Mouse (Mus musculus): ENCODE data around the gene Chst11. TPM values are rescaled to one million over a fixed set of nuclear protein-coding genes. Genes with fewer than 3 reads are reported as not detected.

Chst11 gene
- polyA plus RNA-seq, 1 experiment from 2014 or later: 2.9 TPM

DNA sequence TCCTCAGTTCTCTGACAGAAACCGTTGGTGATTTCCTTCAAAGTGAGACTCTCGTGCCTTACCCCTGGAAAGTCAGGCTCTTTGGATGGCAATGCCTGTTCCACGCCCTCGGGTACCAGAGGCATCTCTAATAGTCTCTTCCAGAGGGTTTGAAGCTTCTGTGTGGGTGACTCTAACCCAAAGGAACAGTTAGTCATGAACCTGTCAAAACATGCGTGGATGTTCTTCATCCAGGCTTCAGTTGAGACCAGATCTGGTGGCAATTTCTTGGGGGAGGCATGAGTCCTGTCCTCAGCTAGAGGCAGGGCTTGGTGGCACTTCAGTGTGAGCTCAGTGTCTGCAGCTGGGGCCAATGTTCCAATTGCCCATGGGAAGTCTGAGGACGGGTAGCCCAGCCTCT lies 80.9 kb downstream of the Chst11 start:
- H3K9me3 ChIP-seq: no peaks in the 10 kb centered on the region
- no peaks in the 10 kb centered on the region; the same call in 1 of the 2 replicates for H3K4me1 ChIP-seq (replicated peaks)
- H3K36me3 ChIP-seq: no peaks in the 10 kb centered on the region
- no peak overlapping the region for H3K27ac ChIP-seq
- H3K4me2 ChIP-seq (replicated peaks): no peak overlapping the region
- no peaks in the 10 kb centered on the region for H3K27me3 ChIP-seq
- H3K4me3 ChIP-seq (replicated peaks): no peak overlapping the region
- ATAC-seq: no peak
- no peak overlapping the region for H3K9ac ChIP-seq (replicated peaks)
- 82% methylated on average over 6 of the region's 6 CpGs for WGBS

DNA sequence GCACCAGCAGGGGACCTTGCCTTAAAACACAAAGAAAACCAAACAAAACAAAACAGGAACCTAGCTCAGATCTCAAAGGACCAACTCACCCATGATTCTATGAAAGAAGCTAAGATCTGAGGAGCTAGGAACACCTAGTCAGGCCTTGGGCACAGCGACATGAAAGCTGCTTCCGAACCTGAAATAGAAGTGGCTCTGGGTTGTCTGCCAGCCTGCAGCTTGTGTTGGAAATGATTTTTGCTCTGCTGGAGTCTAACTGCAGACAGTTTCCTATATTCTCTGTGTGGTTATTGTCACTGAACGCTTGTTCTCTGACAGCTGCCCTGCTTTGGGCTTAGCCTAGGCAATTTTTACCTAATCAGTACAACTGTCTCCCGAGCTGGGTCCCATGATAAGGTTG lies 82.0 kb downstream of the Chst11 start:
- Histone ChIP-seq H3K9me3 (no peaks in the 10 kb centered on the region), H3K36me3 (no peaks in the 10 kb centered on the region), H3K4me3 (replicated peaks) (no peak overlapping the region), H3K4me1 (replicated peaks) (no peaks in the 10 kb centered on the region; the same call in 1 of the 2 replicates), H3K4me2 (replicated peaks) (no peak overlapping the region), H3K9ac (replicated peaks) (no peak overlapping the region), H3K27ac (no peak overlapping the region), H3K27me3 (no peaks in the 10 kb centered on the region)
- ATAC-seq: no peak
- WGBS: 78% methylated on average over 4 of the region's 4 CpGs

DNA sequence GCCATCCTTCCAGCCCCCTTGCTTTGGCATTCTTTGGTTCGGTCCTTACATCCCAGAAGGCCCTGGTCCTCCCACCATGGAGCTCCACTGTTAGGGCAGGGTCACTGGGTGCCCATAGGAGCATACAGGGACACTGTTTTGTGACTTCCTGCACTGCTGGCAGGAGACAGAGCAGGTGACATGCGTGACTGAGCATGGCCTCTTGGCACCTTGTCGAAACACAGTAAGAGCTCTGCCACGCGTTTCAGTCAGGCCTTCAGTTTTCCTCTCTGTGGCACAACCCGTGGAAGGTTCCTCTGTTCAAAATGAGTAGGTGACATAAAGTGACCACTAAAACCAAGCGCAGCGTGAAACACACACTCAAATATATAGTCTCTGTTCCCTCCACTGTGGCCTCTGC lies 83.2 kb downstream of the Chst11 start:
- no peak overlapping the region for H3K4me3 ChIP-seq (replicated peaks)
- no peaks in the 10 kb centered on the region for H3K27me3 ChIP-seq
- no peak for ATAC-seq
- H3K9me3 ChIP-seq: no peaks in the 10 kb centered on the region
- H3K4me2 ChIP-seq (replicated peaks): no peak overlapping the region
- H3K4me1 ChIP-seq (replicated peaks): no peaks in the 10 kb centered on the region; the same call in 1 of the 2 replicates
- H3K27ac ChIP-seq: no peak overlapping the region
- no peaks in the 10 kb centered on the region for H3K36me3 ChIP-seq
- 85% methylated on average over 8 of the region's 8 CpGs for WGBS
- H3K9ac ChIP-seq (replicated peaks): no peak overlapping the region

DNA sequence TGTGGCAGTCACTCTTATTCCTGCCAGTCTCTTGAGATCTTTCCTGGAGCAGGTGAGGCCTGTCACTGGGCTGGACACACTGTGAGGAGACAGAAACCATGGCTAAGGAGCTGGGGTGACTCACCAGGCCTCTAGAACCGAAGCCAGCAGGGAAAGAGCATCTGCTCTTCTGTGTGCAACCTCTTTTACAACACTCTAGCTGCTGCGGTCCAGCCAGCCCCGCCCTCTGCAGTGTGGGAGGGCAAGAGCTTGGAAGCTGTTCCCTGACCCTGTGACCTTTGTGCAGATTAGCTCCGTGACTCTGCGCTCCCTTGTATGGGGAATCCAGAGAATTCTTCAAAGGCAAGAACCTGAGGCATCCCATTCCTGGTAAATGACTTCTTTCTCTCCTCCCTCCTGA lies 84.5 kb downstream of the Chst11 start:
- H3K9ac ChIP-seq (replicated peaks): no peak overlapping the region
- no peaks in the 10 kb centered on the region for H3K36me3 ChIP-seq
- no peaks in the 10 kb centered on the region for H3K4me1 ChIP-seq (replicated peaks)
- no peaks in the 10 kb centered on the region for H3K9me3 ChIP-seq
- ATAC-seq: no peak
- H3K4me3 ChIP-seq (replicated peaks): no peak overlapping the region
- H3K27me3 ChIP-seq: no peaks in the 10 kb centered on the region
- 8% methylated on average over 5 of the region's 5 CpGs for WGBS
- H3K27ac ChIP-seq: no peak overlapping the region
- H3K4me2 ChIP-seq (replicated peaks): no peak overlapping the region

DNA sequence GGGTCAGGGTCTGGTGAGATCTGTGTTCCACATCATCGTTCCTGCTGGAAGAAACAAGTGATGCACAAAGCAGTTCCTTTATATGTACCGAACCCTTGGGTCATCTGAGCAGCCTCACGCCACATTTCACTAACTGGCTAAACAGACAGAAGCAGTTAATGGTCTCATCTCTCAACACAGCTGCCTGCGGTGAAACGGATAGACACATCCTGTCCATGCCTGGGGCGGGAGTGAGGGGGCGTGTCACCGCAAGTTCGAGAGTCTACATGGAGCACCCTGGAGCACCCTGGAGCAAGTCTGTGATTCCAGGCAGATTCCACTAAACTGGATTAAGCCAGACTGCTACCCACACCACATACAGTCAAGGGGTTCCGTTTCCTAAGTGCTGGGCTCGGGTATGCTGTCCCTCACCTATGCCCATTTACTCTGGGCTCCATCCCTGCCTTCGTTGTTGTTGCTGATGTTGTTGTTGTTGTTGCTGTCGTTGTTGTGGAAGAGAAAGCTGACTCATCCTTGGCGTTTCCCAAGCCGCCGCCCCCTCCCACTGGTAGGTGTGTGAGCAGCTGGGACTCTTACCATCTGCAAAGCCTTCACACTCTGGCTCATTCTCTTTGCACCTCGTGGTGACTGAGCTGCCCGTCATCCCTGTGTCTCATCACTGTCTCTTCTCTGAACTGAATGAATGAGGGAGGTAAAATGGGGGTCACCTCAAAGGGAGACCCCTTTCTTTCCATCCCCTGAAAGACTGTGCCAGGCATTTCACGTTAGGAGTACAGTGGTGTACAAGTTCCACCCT lies 86.7 kb downstream of the Chst11 start:
- H3K4me1 ChIP-seq (replicated peaks): no peaks in the 10 kb centered on the region
- no peak overlapping the region for H3K4me2 ChIP-seq (replicated peaks)
- no peak overlapping the region for H3K4me3 ChIP-seq (replicated peaks)
- no peak overlapping the region for H3K9ac ChIP-seq (replicated peaks)
- ATAC-seq: no peak
- H3K27me3 ChIP-seq: no peaks in the 10 kb centered on the region
- H3K9me3 ChIP-seq: no peaks in the 10 kb centered on the region
- 81% methylated on average over 19 of the region's 19 CpGs for WGBS
- H3K27ac ChIP-seq: no peak overlapping the region
- H3K36me3 ChIP-seq: no peaks in the 10 kb centered on the region

DNA sequence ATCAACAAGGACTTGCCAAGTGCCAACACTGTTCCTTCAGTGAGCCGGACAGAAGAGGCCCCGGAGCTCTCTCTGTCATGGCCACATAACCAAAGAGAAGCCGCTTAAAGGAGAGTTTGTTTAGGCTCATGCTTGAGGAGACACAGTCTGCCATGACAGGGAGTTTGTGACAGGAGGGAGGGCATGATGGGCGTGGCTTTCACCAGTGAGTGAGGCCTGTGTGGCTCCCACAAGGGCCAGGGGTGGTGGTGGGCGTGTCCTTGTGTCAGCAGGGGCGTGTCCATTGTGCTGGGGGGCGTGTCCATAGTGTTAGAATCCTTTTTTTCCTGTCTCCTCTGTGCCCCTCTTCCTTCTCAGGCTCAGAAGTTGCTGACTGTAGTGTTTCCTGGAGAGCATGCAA lies 87.8 kb downstream of the Chst11 start:
- H3K9me3 ChIP-seq: no peaks in the 10 kb centered on the region
- no peak for ATAC-seq
- 56% methylated on average over 7 of the region's 7 CpGs for WGBS
- H3K4me3 ChIP-seq (replicated peaks): no peak overlapping the region
- no peaks in the 10 kb centered on the region for H3K36me3 ChIP-seq
- no peak overlapping the region for H3K4me2 ChIP-seq (replicated peaks)
- no peak overlapping the region for H3K27ac ChIP-seq
- no peaks in the 10 kb centered on the region for H3K27me3 ChIP-seq
- no peak overlapping the region for H3K9ac ChIP-seq (replicated peaks)
- no peaks in the 10 kb centered on the region for H3K4me1 ChIP-seq (replicated peaks)

DNA sequence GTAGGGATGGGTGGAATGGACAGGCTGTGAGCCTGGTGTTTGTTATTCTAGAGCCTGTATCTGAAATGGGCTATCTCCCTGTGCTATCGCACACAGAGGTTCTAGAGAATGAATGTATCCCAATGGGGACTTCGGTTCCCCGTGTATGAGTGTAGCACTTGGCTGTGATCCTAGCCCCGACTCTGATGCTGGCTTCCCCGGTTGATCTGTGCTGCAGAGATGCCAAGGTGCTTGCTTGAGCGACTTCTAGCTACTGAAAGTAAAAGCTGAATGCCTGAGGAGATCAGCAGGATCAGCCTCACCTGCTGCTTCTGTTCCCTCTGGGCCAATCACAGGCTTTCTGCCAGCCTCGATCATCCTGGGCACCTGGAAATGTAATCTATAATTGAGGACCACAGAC lies 91.5 kb downstream of the Chst11 start:
- Histone ChIP-seq H3K9me3 (no peaks in the 10 kb centered on the region), H3K27me3 (no peaks in the 10 kb centered on the region), H3K36me3 (no peaks in the 10 kb centered on the region), H3K27ac (no peak overlapping the region), H3K9ac (replicated peaks) (no peak overlapping the region), H3K4me3 (replicated peaks) (no peak overlapping the region), H3K4me1 (replicated peaks) (peaks cover 28% of the 10 kb centered on the region), H3K4me2 (replicated peaks) (no peak overlapping the region)
- no peak for ATAC-seq
- WGBS: 87% methylated on average over 7 of the region's 7 CpGs

DNA sequence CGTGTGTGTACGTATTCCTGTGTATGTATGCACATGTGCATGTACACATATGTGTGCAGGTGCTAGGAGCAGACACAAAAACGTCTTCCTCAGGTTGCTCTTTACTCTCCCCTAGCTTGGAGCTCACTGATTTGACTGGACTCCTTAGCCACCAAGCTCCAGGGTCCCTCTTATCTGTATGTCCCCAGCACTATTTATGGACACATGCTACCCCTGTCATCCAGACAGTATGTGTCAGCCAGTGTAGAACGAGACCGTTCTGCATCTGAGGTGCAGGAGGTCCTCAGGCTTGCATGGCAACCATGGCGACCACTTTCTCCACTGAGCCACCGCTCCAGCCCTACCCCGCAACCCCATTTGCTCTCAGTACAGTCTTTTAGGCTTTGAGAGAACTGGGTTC lies 93.4 kb downstream of the Chst11 start:
- WGBS: 84% methylated on average over 8 of the region's 8 CpGs
- Histone ChIP-seq H3K9me3 (no peaks in the 10 kb centered on the region), H3K4me3 (replicated peaks) (no peak overlapping the region), H3K9ac (replicated peaks) (no peak overlapping the region), H3K27ac (no peak overlapping the region), H3K4me1 (replicated peaks) (peaks cover 28% of the 10 kb centered on the region), H3K27me3 (no peaks in the 10 kb centered on the region), H3K36me3 (no peaks in the 10 kb centered on the region), H3K4me2 (replicated peaks) (no peak overlapping the region)
- ATAC-seq: 0 out of 2 replicates have a peak, but pooled peaks have one; percentile 22

DNA sequence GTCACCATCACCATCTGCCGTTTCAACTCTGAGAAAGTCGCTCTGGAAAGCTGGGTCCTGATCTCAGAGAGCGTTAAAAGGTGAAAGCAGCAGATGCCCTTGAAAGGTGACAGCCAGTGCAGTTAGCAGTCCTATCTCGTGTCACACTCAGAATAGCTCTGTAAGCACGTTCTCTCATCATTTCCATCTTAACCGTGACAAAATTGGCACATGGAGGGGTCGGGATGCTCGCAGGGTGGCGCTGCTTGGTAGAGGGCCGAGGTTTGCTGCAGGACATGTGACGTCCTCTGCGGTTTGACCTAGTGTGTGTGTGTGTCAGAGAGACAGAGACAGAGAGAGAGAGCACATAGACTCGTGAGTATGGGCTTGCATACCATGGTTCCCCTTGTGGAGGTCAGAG lies 94.5 kb downstream of the Chst11 start:
- Histone ChIP-seq H3K9me3 (no peaks in the 10 kb centered on the region), H3K4me1 (replicated peaks) (peaks cover 28% of the 10 kb centered on the region), H3K4me2 (replicated peaks) (no peak overlapping the region), H3K9ac (replicated peaks) (no peak overlapping the region), H3K27ac (no peak overlapping the region), H3K4me3 (replicated peaks) (no peak overlapping the region), H3K27me3 (no peaks in the 10 kb centered on the region), H3K36me3 (no peaks in the 10 kb centered on the region)
- whole genome bisulfite sequencing: 83% methylated on average over 13 of the region's 13 CpGs
- ATAC-seq: no peak

DNA sequence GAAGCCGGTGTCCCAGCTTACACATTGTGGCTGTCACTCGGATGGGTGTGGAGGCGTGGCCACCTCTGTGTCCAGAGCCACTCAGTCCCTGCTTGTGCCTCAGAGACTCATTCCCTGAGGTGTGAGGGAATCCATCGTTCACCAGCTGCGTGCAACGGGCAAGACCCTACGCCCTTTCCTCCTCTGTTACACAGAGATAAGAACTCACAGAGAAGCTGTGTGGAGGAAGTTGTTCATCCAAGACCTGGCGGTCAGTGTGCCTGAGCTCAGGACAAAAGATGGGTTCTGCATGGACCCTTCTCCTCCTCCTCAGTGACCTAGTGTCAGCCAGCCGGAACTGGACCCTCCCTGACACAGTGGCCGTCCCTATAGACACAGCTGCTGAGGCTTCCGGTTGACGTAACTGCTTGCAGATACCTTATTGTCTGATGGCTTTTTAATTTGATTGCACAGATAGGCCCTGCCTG lies 95.0 kb downstream of the Chst11 start:
- ATAC-seq: peak; percentile 58
- H3K9me3 ChIP-seq: no peaks in the 10 kb centered on the region

DNA sequence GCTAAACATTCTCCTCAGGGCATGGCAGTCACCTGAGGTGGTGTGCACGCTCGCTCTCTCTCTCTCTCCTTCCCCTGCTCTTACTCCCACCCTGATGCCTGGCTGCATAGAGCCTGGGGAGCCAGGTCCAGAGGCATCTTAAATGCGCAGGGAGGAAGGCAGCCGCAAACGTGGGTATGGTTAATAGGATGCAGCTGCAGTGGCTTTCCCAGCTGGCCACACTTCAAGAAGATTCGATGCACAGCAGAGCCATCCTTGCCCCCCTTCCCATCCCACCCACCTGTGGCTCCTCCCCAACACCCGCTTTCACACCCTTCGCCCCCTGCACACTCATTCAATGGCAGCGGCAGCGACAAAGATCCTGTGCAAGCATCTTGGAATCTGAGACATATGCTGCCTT lies 95.6 kb downstream of the Chst11 start:
- peaks cover 28% of the 10 kb centered on the region for H3K4me1 ChIP-seq (replicated peaks)
- no peaks in the 10 kb centered on the region for H3K36me3 ChIP-seq
- H3K4me3 ChIP-seq (replicated peaks): no peak overlapping the region
- peak; percentile 59 for ATAC-seq
- peak overlapping the region; percentile 54 for H3K27ac ChIP-seq
- H3K9me3 ChIP-seq: no peaks in the 10 kb centered on the region
- no peak overlapping the region; the same call in 1 of the 2 replicates for H3K9ac ChIP-seq (replicated peaks)
- no peaks in the 10 kb centered on the region for H3K27me3 ChIP-seq
- 35% methylated on average over 10 of the region's 10 CpGs for WGBS
- H3K4me2 ChIP-seq (replicated peaks): no peak overlapping the region

More for the DNA sequence above, 95.0 kb downstream of the Chst11 start:
- Histone ChIP-seq H3K4me3 (replicated peaks) (no peak overlapping the region), H3K27me3 (no peaks in the 10 kb centered on the region), H3K27ac (no peak overlapping the region), H3K4me1 (replicated peaks) (peaks cover 28% of the 10 kb centered on the region), H3K9ac (replicated peaks) (no peak overlapping the region), H3K4me2 (replicated peaks) (no peak overlapping the region), H3K36me3 (no peaks in the 10 kb centered on the region)
- 38% methylated on average over 12 of the region's 12 CpGs for WGBS

DNA sequence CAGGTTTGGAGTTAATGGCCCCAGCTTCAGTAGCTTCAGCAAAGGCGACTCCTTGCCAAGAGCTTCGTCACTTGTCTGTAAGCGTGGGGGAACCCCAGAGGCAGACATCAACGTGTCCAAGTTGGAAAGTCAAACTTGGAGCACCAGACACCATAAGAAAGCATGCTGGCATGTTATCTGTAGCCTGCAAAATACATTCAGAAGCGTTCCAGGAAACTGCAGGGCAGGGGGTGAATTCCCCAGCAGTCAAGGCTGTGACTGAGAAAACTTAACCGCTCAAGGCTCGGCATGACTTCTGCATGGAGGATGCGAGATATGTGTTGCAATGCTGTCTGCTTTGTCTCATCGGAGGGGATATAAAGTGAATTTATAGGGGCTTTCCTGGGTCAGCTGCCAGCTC lies 98.6 kb downstream of the Chst11 start:
- no peak overlapping the region for H3K9ac ChIP-seq (replicated peaks)
- no peak overlapping the region for H3K4me2 ChIP-seq (replicated peaks)
- no peak overlapping the region for H3K4me3 ChIP-seq (replicated peaks)
- no peaks in the 10 kb centered on the region for H3K27me3 ChIP-seq
- H3K27ac ChIP-seq: no peak overlapping the region
- H3K36me3 ChIP-seq: no peaks in the 10 kb centered on the region
- no peaks in the 10 kb centered on the region for H3K9me3 ChIP-seq
- WGBS: 72% methylated on average over 9 of the region's 9 CpGs
- peaks cover 42% of the 10 kb centered on the region for H3K4me1 ChIP-seq (replicated peaks)
- no peak for ATAC-seq

DNA sequence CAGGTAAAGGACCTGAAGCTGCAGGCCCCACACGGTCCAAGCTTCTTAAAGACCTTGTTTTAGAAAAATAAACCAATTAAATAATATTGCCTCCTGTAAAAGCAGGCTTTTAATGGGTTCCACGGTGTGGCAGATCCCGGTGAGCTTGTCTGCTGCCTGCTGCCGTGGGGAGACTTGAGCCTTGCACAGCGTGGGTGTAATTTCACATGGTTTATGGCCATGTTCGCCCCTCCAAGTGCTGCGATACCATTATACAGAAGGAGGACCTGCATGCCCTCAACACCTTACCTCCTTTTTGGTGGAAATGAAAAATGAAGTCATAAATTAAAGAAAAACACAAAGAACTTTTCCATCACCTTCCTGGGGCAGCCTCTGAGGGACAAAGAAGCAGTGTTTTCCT lies 103.0 kb downstream of the Chst11 start:
- Histone ChIP-seq H3K4me2 (replicated peaks) (no peak overlapping the region), H3K27me3 (no peaks in the 10 kb centered on the region), H3K9ac (replicated peaks) (no peak overlapping the region), H3K4me1 (replicated peaks) (peaks cover 31% of the 10 kb centered on the region), H3K36me3 (no peaks in the 10 kb centered on the region), H3K27ac (peak overlapping the region; percentile 37), H3K4me3 (replicated peaks) (no peak overlapping the region), H3K9me3 (no peaks in the 10 kb centered on the region)
- 76% methylated on average over 7 of the region's 7 CpGs for WGBS
- ATAC-seq: no peak
